Mouse (Mus musculus) layer of hippocampus, adult 2 months (tissue): Measurements from ENCODE around the gene Olfr1191-ps1. TPM values are rescaled to one million over a fixed set of nuclear protein-coding genes. Genes with fewer than 3 reads are reported as not detected.
"Not testable (repeated sequence)": the region's sequence is repeated elsewhere in the genome, so short reads cannot be mapped to it uniquely, and the experiment has no call there.

Experiments
- DNase-seq, 2 experiments: peaks; one replicate each; pipeline ENCODE4 v3.0.0; 2022; ENCODE audit warnings: low spot score in 2 of 2
- H3K27ac ChIP-seq: fragments of 200-600 bp; 2 replicates; pipeline ENCODE4 v1.8.1; 2022
- H3K4me3 ChIP-seq: fragments of 200-600 bp; 2 replicates; pipeline ENCODE4 v1.8.1; 2022; ENCODE audit warnings: mild to moderate bottlenecking
- CTCF ChIP-seq: fragments of 200-600 bp; conservative IDR thresholded peaks from 2 replicates; pipeline ENCODE4 v1.8.1; 2022; ENCODE audit warnings: antibody characterized with exemption, mild to moderate bottlenecking, moderate library complexity
- long read RNA-seq, 2 experiments: library from polyadenylated mRNA; stranded (forward); transcript quantifications; one replicate each; pipeline ENCODE4 v2.0.0; 2021; ENCODE audit warnings: borderline mapping rate in 2 of 2
- total RNA-seq, 2 experiments: library from RNA; stranded (reverse); gene quantifications; 2 replicates each; pipeline ENCODE4 v1.2.3; 2021

Olfr1191-ps1 gene
- total RNA-seq = under 1 TPM in 1 of 2 experiments, not detected in 1; 0.08 TPM
- long read RNA-seq, experiment 1 = 0 reads
- long read RNA-seq, experiment 2 = 0 reads

DNA sequence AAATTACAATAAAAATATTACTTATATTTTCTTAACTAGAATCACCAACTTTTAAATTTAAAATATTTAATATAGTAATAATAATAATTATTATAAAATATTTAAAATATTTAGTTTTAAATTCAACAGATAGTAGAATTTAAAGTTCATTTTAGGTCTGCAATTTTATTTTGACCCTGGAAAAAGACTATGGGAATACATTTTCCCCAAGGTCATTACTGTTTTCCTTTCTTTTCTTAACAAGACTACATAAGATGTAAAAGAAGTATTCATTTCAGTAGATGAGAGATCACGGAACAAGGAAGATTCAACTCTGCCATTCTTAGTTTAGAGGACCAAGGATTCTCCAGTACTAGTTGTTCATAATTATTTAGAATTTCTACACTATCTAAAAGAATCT lies at the start of gene Olfr1191-ps1:
Olfr1191-ps1 (plus strand) TSS at position 301 of the 400 bp plus-strand sequence.
- not testable (repeated sequence) for DNase-seq, H3K4me3 ChIP-seq, H3K27ac ChIP-seq

DNA sequence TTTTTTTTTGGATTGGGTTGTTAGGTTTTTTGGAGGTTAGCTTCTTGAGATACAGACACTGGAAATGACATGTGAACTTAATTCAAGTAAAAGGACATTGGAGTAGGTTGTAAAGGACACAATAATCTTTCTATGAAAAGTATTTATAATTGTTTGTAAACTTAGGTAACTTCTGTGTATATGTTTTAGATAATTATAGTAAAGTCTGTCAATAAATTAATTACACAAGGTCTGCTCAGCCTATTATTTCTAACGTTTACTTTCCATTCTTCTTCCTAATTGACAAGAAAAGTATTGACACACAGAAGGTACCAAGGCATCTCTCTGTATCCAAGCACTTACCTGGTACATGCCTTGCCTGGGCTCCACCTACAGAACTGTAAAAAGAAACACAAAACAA lies 7.9 kb downstream of the Olfr1191-ps1 start, which contains the start of gene Olfr1192-ps1:
Olfr1192-ps1 (plus strand) TSS at position 301 of the 400 bp plus-strand sequence.
- TF ChIP-seq CTCF = no peak
- Histone ChIP-seq H3K4me3 (no peak within 1 kb of the TSS), H3K27ac (no peak within 1 kb of the TSS)
- no peak for DNase-seq

DNA sequence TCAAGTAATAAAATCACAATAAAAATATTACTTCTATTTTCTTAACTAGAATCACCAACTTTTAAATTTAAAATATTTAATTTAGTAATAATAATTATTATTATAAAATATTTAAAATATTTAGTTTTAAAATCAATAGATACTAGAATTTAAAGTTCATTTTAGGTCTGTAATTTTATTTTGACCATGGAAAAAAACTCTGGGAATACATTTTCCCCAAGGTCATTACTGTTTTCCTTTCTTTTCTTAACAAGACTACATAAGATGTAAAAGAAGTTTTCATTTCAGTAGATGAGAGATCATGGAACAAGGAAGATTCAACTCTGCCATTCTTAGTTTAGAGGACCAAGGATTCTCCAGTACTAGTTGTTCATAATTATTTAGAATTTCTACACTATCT lies 35.0 kb downstream of the Olfr1191-ps1 start, which contains the start of gene Olfr1193:
Olfr1193 (plus strand) TSS at position 301 of the 400 bp plus-strand sequence.
- DNase-seq, H3K4me3 ChIP-seq, H3K27ac ChIP-seq: not testable (repeated sequence)

DNA sequence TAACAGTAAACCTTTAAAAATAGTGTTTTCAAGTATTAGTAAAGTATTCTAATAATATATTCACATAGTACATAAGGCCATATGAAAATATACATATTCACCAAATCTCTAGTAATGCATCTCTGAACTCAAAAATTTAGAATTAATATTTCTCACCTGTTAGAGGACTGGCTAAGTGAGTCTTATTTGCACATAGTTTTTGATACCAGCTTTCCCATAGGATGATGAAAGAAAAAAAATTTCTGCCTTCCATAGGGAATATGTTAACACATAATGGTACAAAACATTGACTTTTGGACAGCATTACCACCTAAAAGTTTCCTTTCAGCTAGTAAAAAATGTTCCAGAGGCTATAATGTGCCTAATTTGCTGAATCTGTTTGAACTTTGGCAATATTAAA lies 48.7 kb downstream of the Olfr1191-ps1 start, which contains the start of gene Olfr1195:
Olfr1195 (minus strand) TSS at position 101 of the 400 bp plus-strand sequence.
- no peak for DNase-seq
- no peak for TF ChIP-seq CTCF
- no peak within 1 kb of the TSS for H3K4me3 ChIP-seq
- H3K27ac ChIP-seq = no peak within 1 kb of the TSS

Other genes starting within 250 kb of the Olfr1191-ps1 start
- not detected for gene Olfr1179, start 234.1 kb upstream of the Olfr1191-ps1 start, total RNA-seq
- not detected for gene Olfr1180, start 221.4 kb upstream of the Olfr1191-ps1 start, total RNA-seq
- not detected for gene Olfr1181, start 214.4 kb upstream of the Olfr1191-ps1 start, total RNA-seq
- not detected for gene Gm13757, start 191.4 kb upstream of the Olfr1191-ps1 start, total RNA-seq
- gene Olfr1183, start 185.7 kb upstream of the Olfr1191-ps1 start, total RNA-seq = not detected
- not detected for gene Olfr1184, start 156.9 kb upstream of the Olfr1191-ps1 start, total RNA-seq
- not detected for gene Olfr1185-ps1, start 147.2 kb upstream of the Olfr1191-ps1 start, total RNA-seq
- gene Olfr1186, start 122.0 kb upstream of the Olfr1191-ps1 start, total RNA-seq = not detected
- not detected for gene Olfr1188, start 83.6 kb upstream of the Olfr1191-ps1 start, total RNA-seq
- not detected for gene Olfr1189, start 54.1 kb upstream of the Olfr1191-ps1 start, total RNA-seq
- not detected for gene Olfr1192-ps1, start 8.0 kb downstream of the Olfr1191-ps1 start, total RNA-seq
- gene Olfr1193, start 35.1 kb downstream of the Olfr1191-ps1 start, total RNA-seq = not detected
- gene Olfr1195, start 48.6 kb downstream of the Olfr1191-ps1 start, total RNA-seq = not detected
- gene Olfr1196, start 64.1 kb downstream of the Olfr1191-ps1 start, total RNA-seq = not detected
- gene Olfr1197, start 91.8 kb downstream of the Olfr1191-ps1 start, total RNA-seq = not detected
- not detected for gene Olfr1198, start 110.8 kb downstream of the Olfr1191-ps1 start, total RNA-seq
- not detected for gene Olfr1199, start 119.9 kb downstream of the Olfr1191-ps1 start, total RNA-seq
- not detected for gene Olfr1200, start 129.9 kb downstream of the Olfr1191-ps1 start, total RNA-seq
- gene Olfr1201, start 152.5 kb downstream of the Olfr1191-ps1 start, total RNA-seq = not detected
- not detected for gene Olfr1202, start 174.0 kb downstream of the Olfr1191-ps1 start, total RNA-seq
- not detected for gene Olfr1205, start 189.2 kb downstream of the Olfr1191-ps1 start, total RNA-seq
- gene Olfr1204, start 208.8 kb downstream of the Olfr1191-ps1 start, total RNA-seq = not detected
- gene Olfr1206, start 222.7 kb downstream of the Olfr1191-ps1 start, total RNA-seq = not detected